Mouse (Mus musculus) embryo, embryonic 10.5 days (tissue): ENCODE data around the gene Hgfac.

Experiments used
- DNase-seq: peaks from one replicate; pipeline ENCODE4 v3.0.0-alpha.2; 2015; ENCODE audit warnings: low spot score

Gene Hgfac

GRCm38 (mm10) chr5:35037438-35037837 lies 3.9 kb upstream of the Hgfac start:
- no peak for DNase-seq

DNA sequence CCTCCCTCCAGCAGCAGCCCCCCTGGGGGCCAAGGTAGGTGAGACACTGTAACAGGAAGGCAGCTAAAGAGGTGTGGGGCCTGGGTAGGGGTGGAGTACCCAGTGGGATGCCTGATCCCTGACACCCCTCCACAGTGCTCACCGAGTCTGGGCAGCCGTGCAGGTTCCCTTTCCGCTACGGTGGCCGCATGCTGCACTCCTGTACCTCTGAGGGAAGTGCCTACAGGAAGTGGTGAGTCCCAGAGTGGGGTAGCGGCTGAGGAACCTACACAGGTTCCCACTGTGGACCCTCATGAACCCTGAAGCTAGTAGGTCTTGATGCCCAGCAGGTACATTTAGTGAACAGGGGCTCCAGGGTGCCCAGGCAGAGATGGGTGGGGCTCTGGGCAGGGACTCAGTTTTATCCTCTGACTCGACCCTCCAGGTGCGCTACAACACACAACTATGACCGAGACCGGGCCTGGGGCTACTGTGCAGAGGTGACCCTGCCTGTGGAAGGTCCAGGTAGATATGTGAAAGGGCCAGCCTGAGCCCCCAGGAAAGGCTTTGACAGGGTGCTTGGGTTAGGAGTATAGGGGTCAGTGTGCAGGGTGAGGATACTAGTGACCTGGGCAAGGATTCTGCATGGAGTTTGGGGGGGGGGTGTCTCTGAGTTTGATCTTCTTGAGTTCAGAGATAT lies 1.3 kb downstream of the Hgfac start:
- no peak for DNase-seq

- DNase-seq, result peak; percentile 92
Observed at GRCm38 (mm10) chr5:35043110-35043451, 1.8 kb downstream of the Hgfac start.

DNA sequence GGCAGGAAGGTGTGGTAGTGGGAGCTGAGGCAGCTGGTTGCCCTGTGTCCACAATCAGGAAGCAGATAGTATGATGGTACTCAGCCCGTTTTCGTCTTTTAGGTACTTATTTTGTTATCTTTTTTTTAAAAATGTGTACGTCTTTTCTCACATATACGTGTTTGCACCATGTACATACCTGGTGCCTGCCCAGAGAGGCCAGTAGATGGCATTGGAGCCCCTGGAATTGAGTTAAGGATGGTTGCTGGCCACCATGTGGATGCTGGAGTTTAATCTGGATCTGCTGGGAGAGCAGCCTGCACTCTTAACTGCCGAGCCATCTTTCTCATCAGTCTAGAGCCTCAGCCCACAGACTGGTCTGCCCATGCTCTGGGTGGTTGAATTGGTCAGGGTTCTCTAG lies 9.2 kb downstream of the Hgfac start:
- DNase-seq, result no peak

GRCm38 (mm10) chr5:35054628-35055027 lies 13.3 kb downstream of the Hgfac start:
- DNase-seq, result no peak

DNA sequence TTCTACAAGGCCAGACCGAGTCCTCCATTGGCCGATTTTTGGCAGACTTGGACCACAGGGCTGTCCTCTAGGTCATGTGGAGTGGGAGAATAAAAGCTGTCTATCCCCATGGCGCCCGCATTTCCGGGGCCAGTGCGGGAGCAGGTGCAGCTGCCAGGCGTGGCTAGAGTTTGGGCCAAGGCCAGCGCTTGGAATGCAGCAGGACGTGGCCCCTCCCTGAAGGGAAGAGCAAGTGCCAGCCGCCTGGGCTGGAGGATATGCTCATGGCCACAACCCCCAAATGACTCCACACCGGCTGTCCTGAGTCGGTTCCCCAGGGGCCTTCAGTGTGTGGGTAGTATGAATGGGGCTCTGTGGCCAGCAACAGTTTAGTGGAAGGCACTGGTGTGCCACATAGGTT lies 13.8 kb downstream of the Hgfac start:
- no peak for DNase-seq

- peak; percentile 49 for DNase-seq
Observed at GRCm38 (mm10) chr5:35056604-35057432, 15.5 kb downstream of the Hgfac start, which contains the start of gene Dok7. Gene Dok7 (plus strand): TSS chr5:35056766.

- DNase-seq, result no peak
Observed at GRCm38 (mm10) chr5:35057582-35057981, 16.3 kb downstream of the Hgfac start.

- no peak for DNase-seq
Observed at GRCm38 (mm10) chr5:35058216-35058615, 16.9 kb downstream of the Hgfac start.

DNA sequence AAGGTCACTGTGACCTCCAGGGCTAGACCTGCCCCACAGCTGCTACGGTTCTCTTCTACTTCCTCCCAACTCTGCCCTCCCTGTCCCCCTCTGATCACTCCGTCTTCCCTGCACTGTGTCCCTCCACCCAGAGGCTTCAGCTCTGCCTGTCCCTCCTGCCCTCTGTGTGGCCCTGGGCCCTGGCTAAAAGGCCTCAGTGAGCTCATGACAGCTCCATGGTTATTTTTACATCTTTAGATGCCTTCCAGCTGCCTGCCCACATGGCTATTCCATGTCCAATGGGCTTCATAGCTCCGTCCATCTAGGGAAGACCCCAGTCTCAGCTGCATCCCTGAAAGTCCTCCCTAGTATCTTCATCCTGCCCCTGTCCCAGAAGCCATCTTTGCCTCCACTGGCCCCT lies 18.8 kb downstream of the Hgfac start:
- DNase-seq, result no peak

- no peak for DNase-seq
Observed at GRCm38 (mm10) chr5:35069841-35070240, 28.5 kb downstream of the Hgfac start.

- no peak for DNase-seq
Observed at GRCm38 (mm10) chr5:35070314-35070713, 29.0 kb downstream of the Hgfac start.

DNA sequence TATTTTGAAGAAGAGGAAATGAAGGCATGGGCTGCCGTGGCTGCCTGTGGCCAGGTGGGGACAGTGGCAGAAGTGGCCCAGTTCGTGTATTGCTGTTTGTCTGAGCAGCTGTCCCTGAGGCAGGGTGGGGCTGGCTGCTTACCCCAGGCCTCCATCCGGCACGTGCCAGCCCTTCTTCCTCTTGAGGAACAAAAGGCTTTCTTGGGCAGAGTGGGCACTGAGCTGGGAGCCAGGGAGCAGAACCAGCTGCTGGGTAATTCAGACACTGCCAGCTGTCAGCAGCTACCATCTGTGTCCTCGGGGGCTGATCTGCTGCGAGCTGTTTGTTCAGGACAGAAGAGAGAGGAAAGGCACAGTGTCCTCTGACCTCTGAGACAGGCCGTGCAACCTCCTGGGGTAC lies 29.6 kb downstream of the Hgfac start:
- no peak for DNase-seq

DNA sequence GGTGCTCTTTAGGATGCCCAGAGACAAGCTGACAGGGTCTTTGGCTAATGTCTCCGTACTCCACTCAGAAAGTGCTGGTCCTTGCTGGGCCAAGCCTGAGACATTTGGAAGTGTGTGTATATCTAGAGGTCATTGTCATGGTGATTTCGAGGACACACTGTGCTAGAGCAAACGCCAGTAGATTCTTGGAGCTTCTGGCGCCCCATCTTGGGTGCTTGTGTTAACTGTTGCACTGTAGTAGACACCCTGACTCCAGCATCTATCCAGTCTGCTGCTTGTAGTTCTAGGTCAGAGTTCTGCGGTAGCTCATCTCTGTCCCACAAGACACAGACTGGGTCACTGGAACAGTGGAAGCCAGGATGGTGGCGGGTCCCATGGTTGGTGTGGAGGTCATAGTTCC lies 30.5 kb downstream of the Hgfac start:
- no peak for DNase-seq

DNA sequence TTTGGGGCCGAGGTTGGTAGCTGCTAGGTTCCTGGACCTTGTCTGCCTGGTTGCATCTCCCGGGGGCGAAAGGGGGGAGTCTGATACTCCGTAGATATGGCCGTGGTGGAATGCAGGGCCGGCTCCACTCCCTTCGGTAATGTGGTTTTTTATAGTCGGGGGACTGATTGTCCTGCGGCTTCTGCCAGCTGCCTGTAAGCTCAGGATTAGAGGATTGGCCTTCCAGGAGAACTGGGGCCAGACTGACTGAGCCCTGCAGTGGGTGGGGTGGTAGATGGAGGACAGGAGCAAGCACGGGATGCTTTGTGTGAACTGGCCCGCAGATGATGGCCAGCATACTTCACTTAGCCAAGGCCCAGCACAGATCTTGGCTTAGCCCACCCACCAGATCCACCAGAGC lies 31.9 kb downstream of the Hgfac start:
- DNase-seq, result no peak

DNA sequence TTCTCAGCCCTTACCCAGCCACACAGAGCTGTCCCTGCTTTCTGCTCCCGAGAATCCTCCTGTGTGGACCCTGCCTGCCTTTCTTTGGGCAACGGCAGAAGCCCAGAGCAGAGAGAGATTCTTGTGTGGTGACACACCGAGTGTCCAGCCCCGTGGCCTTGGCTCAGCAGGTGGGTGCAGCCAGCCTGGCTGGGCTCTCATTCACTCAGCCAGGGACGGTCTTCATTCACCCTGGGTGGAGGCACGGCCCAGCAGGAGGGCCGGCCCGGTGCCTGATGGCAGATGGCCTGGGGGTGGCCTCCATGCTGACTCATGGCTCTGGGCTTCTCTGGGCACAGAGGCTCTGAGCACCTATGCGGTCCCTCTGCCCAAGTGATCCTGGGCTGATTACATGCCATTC lies 32.7 kb downstream of the Hgfac start:
- DNase-seq, result no peak

DNA sequence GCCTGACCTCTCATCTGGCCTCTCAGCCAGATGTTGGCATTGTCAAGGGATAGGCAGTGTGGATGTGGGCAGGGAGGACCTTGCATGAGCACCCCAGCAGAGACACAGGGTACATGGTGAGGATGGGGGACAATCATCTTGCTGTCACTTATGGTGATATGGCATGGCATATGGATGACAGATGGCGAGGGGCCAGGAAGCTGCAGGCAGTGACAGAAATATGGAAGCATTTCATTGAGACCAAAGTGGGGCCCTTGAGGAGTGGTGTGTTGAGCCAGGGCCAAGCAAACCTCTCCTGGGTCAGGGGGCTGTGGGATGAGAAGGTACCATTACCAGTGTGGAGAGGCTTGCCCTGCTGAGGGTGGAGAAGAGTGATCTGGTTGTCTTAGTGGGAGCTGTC lies 35.1 kb downstream of the Hgfac start:
- no peak for DNase-seq

DNA sequence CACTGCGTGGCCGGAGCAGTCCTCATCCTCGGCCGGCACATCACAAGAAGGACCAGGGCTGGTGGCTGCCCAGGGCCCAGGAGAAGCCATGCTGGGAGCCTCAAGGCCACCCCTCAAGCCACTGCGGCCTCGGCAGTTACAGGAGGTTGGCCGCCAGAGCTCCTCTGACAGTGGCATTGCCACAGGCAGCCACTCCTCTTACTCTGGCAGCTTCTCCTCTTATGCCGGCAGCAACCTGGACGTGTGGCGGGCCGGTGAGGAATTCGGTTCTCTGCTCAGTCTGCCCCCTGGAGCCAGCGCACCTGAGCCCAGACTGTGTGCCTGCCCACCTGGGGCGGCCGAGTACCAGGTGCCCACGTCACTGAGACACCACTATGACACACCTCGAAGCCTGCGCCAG lies 37.8 kb downstream of the Hgfac start:
- no peak for DNase-seq

- DNase-seq, result no peak
Observed at GRCm38 (mm10) chr5:35084913-35085312, 43.6 kb downstream of the Hgfac start.

DNA sequence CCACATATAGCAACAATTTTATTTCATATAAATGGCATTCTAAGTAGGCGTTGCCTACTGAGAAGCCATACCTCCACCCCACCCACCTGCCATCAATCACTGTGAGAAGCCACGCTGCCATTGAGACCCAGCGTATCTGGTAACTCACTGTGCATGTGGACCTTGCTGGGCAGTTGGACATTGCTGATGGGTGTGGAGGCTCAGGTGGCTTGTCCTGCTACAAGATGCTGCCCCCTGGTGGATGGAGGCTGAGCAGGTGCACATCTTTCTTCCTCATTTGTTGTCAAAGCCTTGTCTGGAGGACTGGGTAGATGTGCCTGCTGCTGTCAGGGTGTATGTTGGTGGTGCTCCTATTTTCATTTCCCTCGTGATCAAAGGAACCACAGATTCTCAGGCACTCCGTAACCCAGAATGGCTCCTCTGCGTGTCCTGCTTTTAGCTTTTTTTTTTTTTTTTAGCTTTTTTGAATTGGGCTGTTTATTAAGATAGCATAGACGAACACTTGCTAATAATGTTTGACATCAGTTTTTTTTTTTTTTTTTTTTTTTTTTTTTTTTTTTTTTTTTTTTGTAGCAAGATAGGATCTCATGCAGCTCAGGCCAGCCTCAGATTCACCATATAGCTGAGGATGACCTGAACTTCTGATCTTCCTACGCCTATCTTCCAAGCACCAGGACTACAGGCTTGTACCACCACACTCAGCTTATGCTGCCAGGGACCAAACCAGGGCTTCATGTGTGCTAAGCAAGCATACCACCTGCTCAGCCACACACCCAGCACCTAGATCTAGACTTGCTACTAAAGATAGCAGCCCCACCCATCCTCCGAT lies 47.7 kb downstream of the Hgfac start:
- DNase-seq, result peak; percentile 75

DNA sequence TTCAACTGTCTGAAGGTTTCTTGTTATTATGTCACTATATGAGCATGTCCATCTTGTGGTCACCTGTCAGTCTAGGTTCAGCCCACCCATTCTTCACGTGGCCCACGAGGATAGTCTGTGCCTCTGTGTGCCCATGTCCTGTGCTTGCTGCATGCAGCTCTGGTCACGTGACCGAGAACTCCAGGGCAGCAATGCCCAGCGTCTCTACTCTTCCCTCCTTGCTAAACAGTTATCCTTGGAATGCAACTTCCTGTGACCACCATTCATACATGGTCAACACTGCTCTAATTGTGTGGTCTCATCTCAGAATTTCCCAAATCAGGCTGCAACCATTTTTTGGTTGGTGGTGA lies 48.3 kb downstream of the Hgfac start:
- no peak for DNase-seq

DNA sequence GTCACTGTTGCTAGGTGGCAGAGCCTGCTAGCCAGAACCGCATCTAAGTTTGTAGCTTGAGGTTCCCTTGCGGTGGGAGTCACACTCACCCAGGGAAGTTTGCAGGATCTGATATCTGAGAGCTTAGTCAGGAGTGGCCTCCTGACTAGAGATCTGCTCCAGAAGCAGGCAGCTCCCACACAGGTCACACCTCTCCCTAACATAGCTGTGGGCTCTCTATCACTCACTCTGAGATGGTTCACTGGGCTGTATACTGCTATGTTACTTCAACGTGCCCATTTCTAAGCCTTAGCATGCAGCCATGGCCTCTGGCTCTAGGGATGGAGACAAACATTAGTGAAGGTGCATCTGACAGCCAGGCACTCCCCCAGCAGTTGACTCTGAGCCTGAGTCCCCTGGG lies 50.3 kb downstream of the Hgfac start:
- DNase-seq, result no peak
